ENCODE assay signal across 19 mouse cellular contexts in genomic region chr14:46223008-46223407, GRCm38 (mm10).
"Had no signal": no experiment of that assay in that cellular context is flagged by ENCODE, and none has a peak within 500 bp of the region (broad histone marks: within the 10 kb centered on the region; RNA-seq: fewer than 3 reads in every experiment).

No protein-coding gene starts in this region.

- H3K27ac ChIP-seq: midbrain, embryonic 10.5 days; midbrain, embryonic 12.5 days; neural tube, embryonic 13.5 days; neural tube, embryonic 15.5 days; stomach, embryonic 15.5 days; stomach, postnatal 0 days had no signal

- H3K27me3 ChIP-seq: midbrain, embryonic 12.5 days; neural tube, embryonic 13.5 days; neural tube, embryonic 15.5 days; stomach, embryonic 15.5 days had no signal

- H3K4me2 ChIP-seq: lung, embryonic 14.5 days; midbrain, embryonic 12.5 days; neural tube, embryonic 13.5 days; neural tube, embryonic 15.5 days; stomach, embryonic 15.5 days had no signal

- H3K9me3 ChIP-seq: midbrain, embryonic 10.5 days; midbrain, embryonic 12.5 days; neural tube, embryonic 13.5 days; stomach, embryonic 15.5 days had no signal

- H3K36me3 ChIP-seq: midbrain, embryonic 10.5 days; midbrain, embryonic 12.5 days; neural tube, embryonic 13.5 days; neural tube, embryonic 15.5 days; stomach, embryonic 15.5 days had no signal

- H3K4me1 ChIP-seq: stomach, embryonic 15.5 days had no signal

- DNase-seq: lung, adult 18-20 months; lung, embryonic 14.5 days; lung, postnatal 10 days; lung, postnatal 4 days; midbrain, embryonic 14.5 days; retina, postnatal 1 day; right cerebral cortex, adult 18-20 months; right cerebral cortex, postnatal 25 days; thymus, adult 2 months; thymus, postnatal 25 days; thymus, postnatal 4 days had no signal

- ATAC-seq: midbrain, embryonic 16.5 days had no signal

- H3K4me3 ChIP-seq: midbrain, embryonic 10.5 days; midbrain, embryonic 12.5 days; myocyte; neural tube, embryonic 13.5 days; neural tube, embryonic 15.5 days; stomach, embryonic 15.5 days had no signal

- H3K9ac ChIP-seq: lung, embryonic 14.5 days; midbrain, embryonic 12.5 days; neural tube, embryonic 13.5 days; neural tube, embryonic 15.5 days; stomach, embryonic 15.5 days had no signal
